Mouse (Mus musculus): ENCODE data around the gene Ggct. TPM values are rescaled to one million over a fixed set of nuclear protein-coding genes. Genes with fewer than 3 reads are reported as not detected.

Gene Ggct
- polyA plus RNA-seq, 1 experiment: 4.2 TPM

- Histone ChIP-seq H3K4me2 (ENCODE audit: low read depth) (peak within 1 kb of the TSS; percentile 91), H3ac (ENCODE audit: control insufficient read depth, insufficient read length) (peak within 1 kb of the TSS; percentile 96), H3K79me2 (ENCODE audit: control insufficient read depth, insufficient read depth) (peaks cover 50% of the 10 kb centered on the region), H3K27me3 (ENCODE audit: control insufficient read depth, insufficient read depth, insufficient read length) (peaks cover 6% of the 10 kb centered on the region), H3K4me3 (peak within 1 kb of the TSS; percentile 87), H3K36me3 (ENCODE audit: control insufficient read depth, insufficient read depth) (peaks cover 15% of the 10 kb centered on the region)
- TF ChIP-seq SRF (IDR thresholded peaks at IDR 0.05; ENCODE audit: control insufficient read depth, insufficient read length, low read depth) (peak; percentile 38), E2F4 (IDR thresholded peaks at IDR 0.05; ENCODE audit: insufficient read depth) (no peak), MYOG (IDR thresholded peaks at IDR 0.05; ENCODE audit: control insufficient read depth in 1 of 3, insufficient read depth in 1 of 3, insufficient read length in 2 of 3, low read depth in 2 of 3) (peak in 1 of 3 experiments; percentile 19), USF1 (IDR thresholded peaks at IDR 0.05; ENCODE audit: low read depth) (no peak), TCF3 (IDR thresholded peaks at IDR 0.05; ENCODE audit: insufficient read length, low read depth) (no peak), MYOD1 (IDR thresholded peaks at IDR 0.05; ENCODE audit: control insufficient read depth in 1 of 3, insufficient read length in 2 of 3, low read depth in 2 of 3) (no peak), POLR2A (IDR thresholded peaks at IDR 0.05; ENCODE audit: insufficient read length, low read depth) (peak; percentile 100), MAX (IDR thresholded peaks at IDR 0.05; ENCODE audit: low read depth) (no peak), REST (IDR thresholded peaks at IDR 0.05; ENCODE audit: insufficient read depth, insufficient read length) (peak; percentile 48), POLR2AphosphoS2 (IDR thresholded peaks at IDR 0.05; ENCODE audit: insufficient read length, low read depth) (peak; percentile 99), TCF12 (IDR thresholded peaks at IDR 0.05; ENCODE audit: insufficient read depth, poor library complexity, severe bottlenecking) (no peak), CEBPB (IDR thresholded peaks at IDR 0.05; ENCODE audit: insufficient read depth, poor library complexity, severe bottlenecking) (peak; percentile 61; the same call in 1 of the 2 replicates)
Observed at GRCm38 (mm10) chr6:55037799-55038670, 45.3 kb upstream of the Ggct start, which contains the start of gene Gars. TSS of gene Gars (plus strand) at chr6:55038007.

- Histone ChIP-seq H3K4me3 (peak overlapping the region; percentile 87), H3K36me3 (ENCODE audit: control insufficient read depth, insufficient read depth) (peaks cover 13% of the 10 kb centered on the region), H3K4me2 (ENCODE audit: low read depth) (no peak overlapping the region), H3ac (ENCODE audit: control insufficient read depth, insufficient read length) (no peak overlapping the region), H3K27me3 (ENCODE audit: control insufficient read depth, insufficient read depth, insufficient read length) (peaks cover 11% of the 10 kb centered on the region), H3K79me2 (ENCODE audit: control insufficient read depth, insufficient read depth) (peaks cover 37% of the 10 kb centered on the region)
- TF ChIP-seq USF1 (IDR thresholded peaks at IDR 0.05; ENCODE audit: low read depth): no peak
- no peak for TF ChIP-seq MAX (IDR thresholded peaks at IDR 0.05; ENCODE audit: low read depth)
Observed at GRCm38 (mm10) chr6:55036731-55037130, 44.0 kb upstream of the Ggct start.

- no peak for TF ChIP-seq CEBPB (IDR thresholded peaks at IDR 0.05; ENCODE audit: insufficient read depth, poor library complexity, severe bottlenecking)
- no peak for TF ChIP-seq TCF3 (IDR thresholded peaks at IDR 0.05; ENCODE audit: insufficient read length, low read depth)
- no peak for TF ChIP-seq POLR2A (IDR thresholded peaks at IDR 0.05; ENCODE audit: insufficient read length, low read depth)
- no peak for TF ChIP-seq TCF12 (IDR thresholded peaks at IDR 0.05; ENCODE audit: insufficient read depth, poor library complexity, severe bottlenecking)
- no peak for TF ChIP-seq MYOG (IDR thresholded peaks at IDR 0.05; ENCODE audit: control insufficient read depth in 1 of 3, insufficient read depth in 1 of 3, insufficient read length in 2 of 3, low read depth in 2 of 3)
- TF ChIP-seq MAX (IDR thresholded peaks at IDR 0.05; ENCODE audit: low read depth): no peak
- no peak for TF ChIP-seq POLR2AphosphoS2 (IDR thresholded peaks at IDR 0.05; ENCODE audit: insufficient read length, low read depth)
- TF ChIP-seq USF1 (IDR thresholded peaks at IDR 0.05; ENCODE audit: low read depth): no peak
- no peak for TF ChIP-seq MYOD1 (IDR thresholded peaks at IDR 0.05; ENCODE audit: control insufficient read depth in 1 of 3, insufficient read length in 2 of 3, low read depth in 2 of 3)
- TF ChIP-seq REST (IDR thresholded peaks at IDR 0.05; ENCODE audit: insufficient read depth, insufficient read length): no peak
- TF ChIP-seq E2F4 (IDR thresholded peaks at IDR 0.05; ENCODE audit: insufficient read depth): no peak
- TF ChIP-seq SRF (IDR thresholded peaks at IDR 0.05; ENCODE audit: control insufficient read depth, insufficient read length, low read depth): no peak
- no peaks in the 10 kb centered on the region for H3K79me2 ChIP-seq (ENCODE audit: control insufficient read depth, insufficient read depth)
- H3ac ChIP-seq (ENCODE audit: control insufficient read depth, insufficient read length): no peak overlapping the region
- peaks cover 10% of the 10 kb centered on the region for H3K27me3 ChIP-seq (ENCODE audit: control insufficient read depth, insufficient read depth, insufficient read length)
- H3K36me3 ChIP-seq (ENCODE audit: control insufficient read depth, insufficient read depth): no peaks in the 10 kb centered on the region
- no peak overlapping the region for H3K4me2 ChIP-seq (ENCODE audit: low read depth)
- no peak overlapping the region for H3K4me3 ChIP-seq
Observed at GRCm38 (mm10) chr6:55027642-55028041, 34.9 kb upstream of the Ggct start.

GRCm38 (mm10) chr6:55021806-55022205 is 29.1 kb upstream of the Ggct start:
- H3K27me3 ChIP-seq (ENCODE audit: control insufficient read depth, insufficient read depth, insufficient read length): no peaks in the 10 kb centered on the region
- no peaks in the 10 kb centered on the region for H3K36me3 ChIP-seq (ENCODE audit: control insufficient read depth, insufficient read depth)
- TF ChIP-seq POLR2A (IDR thresholded peaks at IDR 0.05; ENCODE audit: insufficient read length, low read depth) (no peak), MAX (IDR thresholded peaks at IDR 0.05; ENCODE audit: low read depth) (no peak), POLR2AphosphoS2 (IDR thresholded peaks at IDR 0.05; ENCODE audit: insufficient read length, low read depth) (no peak), MYOG (IDR thresholded peaks at IDR 0.05; ENCODE audit: control insufficient read depth in 1 of 3, insufficient read depth in 1 of 3, insufficient read length in 2 of 3, low read depth in 2 of 3) (no peak), SRF (IDR thresholded peaks at IDR 0.05; ENCODE audit: control insufficient read depth, insufficient read length, low read depth) (no peak), E2F4 (IDR thresholded peaks at IDR 0.05; ENCODE audit: insufficient read depth) (no peak), USF1 (IDR thresholded peaks at IDR 0.05; ENCODE audit: low read depth) (no peak), TCF3 (IDR thresholded peaks at IDR 0.05; ENCODE audit: insufficient read length, low read depth) (no peak), TCF12 (IDR thresholded peaks at IDR 0.05; ENCODE audit: insufficient read depth, poor library complexity, severe bottlenecking) (no peak), CEBPB (IDR thresholded peaks at IDR 0.05; ENCODE audit: insufficient read depth, poor library complexity, severe bottlenecking) (no peak), MYOD1 (IDR thresholded peaks at IDR 0.05; ENCODE audit: control insufficient read depth in 1 of 3, insufficient read length in 2 of 3, low read depth in 2 of 3) (no peak), REST (IDR thresholded peaks at IDR 0.05; ENCODE audit: insufficient read depth, insufficient read length) (no peak)
- H3K79me2 ChIP-seq (ENCODE audit: control insufficient read depth, insufficient read depth): no peaks in the 10 kb centered on the region
- no peak overlapping the region for H3K4me3 ChIP-seq
- H3K4me2 ChIP-seq (ENCODE audit: low read depth): no peak overlapping the region
- no peak overlapping the region for H3ac ChIP-seq (ENCODE audit: control insufficient read depth, insufficient read length)

All from myocyte (in vitro differentiated cells).